Mouse (Mus musculus) liver, postnatal 0 days (tissue): Measurements from ENCODE around the gene Ercc1.

Experiments used
- CTCF ChIP-seq: sonication (generic); IDR thresholded peaks from 2 replicates; pipeline ENCODE4 v1.5.1; 2016; ENCODE audit warnings: antibody characterized with exemption, low read depth
- EP300 ChIP-seq: IDR thresholded peaks from 2 replicates; pipeline ENCODE4 v1.6.1; 2016; ENCODE audit warnings: antibody characterized with exemption, low read depth, mild to moderate bottlenecking

- TF ChIP-seq CTCF (peak; percentile 80), EP300 (no peak)
Measured at GRCm38 (mm10) chr7:19369823-19370425, 25.3 kb downstream of the Ercc1 start.
